Mouse (Mus musculus) limb, embryonic 13.5 days (tissue): ENCODE results near the gene Lima1. TPM values are rescaled to one million over a fixed set of nuclear protein-coding genes. Genes with fewer than 3 reads are reported as not detected.

Source experiments
- ATAC-seq: fragments of 200-750 bp; cut with Nextera tagmentation; 2 replicates; pipeline ENCODE4 v1.8.0; 2017; ENCODE audit warnings: low read depth, moderate number of reproducible peaks, moderate TSS enrichment; ENCODE audit not compliant: low FRiP score
- H3K27ac ChIP-seq: fragments of 300-500 bp; sonication (generic); 2 replicates; pipeline ENCODE4 v1.5.1; 2015; ENCODE audit warnings: inconsistent platforms, mild to moderate bottlenecking, moderate library complexity
- H3K27me3 ChIP-seq: fragments of 300-500 bp; sonication (generic); 2 replicates; pipeline ENCODE4 v1.6.1; 2015; ENCODE audit warnings: mild to moderate bottlenecking, inconsistent platforms
- H3K36me3 ChIP-seq: fragments of 300-500 bp; sonication (generic); 2 replicates; pipeline ENCODE4 v1.6.1; 2015; ENCODE audit warnings: inconsistent platforms, mild to moderate bottlenecking, moderate library complexity
- H3K4me1 ChIP-seq: fragments of 300-500 bp; sonication (generic); 2 replicates; pipeline ENCODE4 v1.6.1; 2015; ENCODE audit warnings: inconsistent platforms
- H3K4me2 ChIP-seq: fragments of 300-500 bp; sonication (generic); replicated peaks from 2 replicates; pipeline ENCODE4 v1.6.1; 2015; ENCODE audit warnings: inconsistent platforms, mild to moderate bottlenecking, moderate library complexity
- H3K4me3 ChIP-seq: fragments of 300-500 bp; sonication (generic); 2 replicates; pipeline ENCODE4 v1.5.1; 2015; ENCODE audit warnings: moderate library complexity, mild to moderate bottlenecking, inconsistent platforms
- H3K9ac ChIP-seq: fragments of 300-500 bp; sonication (generic); 2 replicates; pipeline ENCODE4 v1.6.1; 2015; ENCODE audit warnings: mild to moderate bottlenecking, inconsistent platforms
- H3K9me3 ChIP-seq: fragments of 300-500 bp; sonication (generic); 2 replicates; pipeline ENCODE4 v1.6.1; 2016; ENCODE audit warnings: inconsistent platforms
- WGBS: fragments of 180-500 bp; shearing (Covaris S2); methylation state at CpG from one replicate; pipeline ENCODE4 v1.1.7; 2015; 5-methylcytosine and 5-hydroxymethylcytosine counted together
- polyA plus RNA-seq: library from polyadenylated mRNA; unstranded; fragments of >200 nt; fragmentation: Nextera tagmentation; extraction: Ambion mirVana; gene quantifications from 2 replicates; pipeline ENCODE4 v1.2.1, GENCODE M21; 2015

The Lima1 gene
- polyA plus RNA-seq, 1 experiment from 2014 or later = 101 TPM

DNA sequence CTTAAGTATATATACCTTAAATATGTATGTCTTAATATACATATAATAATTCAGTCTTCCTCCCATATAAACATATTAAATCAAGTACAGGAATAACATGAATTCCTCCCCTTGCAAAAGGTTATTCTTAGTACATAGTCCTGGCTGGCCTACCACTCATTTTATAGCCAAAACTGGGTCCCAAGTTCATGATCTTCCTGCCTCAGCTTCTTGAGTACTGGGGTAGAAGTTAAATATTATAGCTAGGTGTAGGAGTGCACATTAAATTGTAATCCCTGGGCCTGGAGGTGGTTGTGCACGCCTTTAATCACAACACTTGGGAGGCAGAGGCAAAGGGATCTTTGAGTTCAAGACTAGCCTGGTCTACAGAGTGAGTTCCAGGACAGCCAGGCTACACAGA is 106.5 kb downstream of the Lima1 start:
- Histone ChIP-seq H3K4me1 (peaks cover 16% of the 10 kb centered on the region), H3K36me3 (peaks cover 20% of the 10 kb centered on the region), H3K9ac (no peak overlapping the region), H3K27ac (no peak overlapping the region), H3K4me3 (no peak overlapping the region), H3K9me3 (no peaks in the 10 kb centered on the region), H3K4me2 (no peak overlapping the region), H3K27me3 (no peaks in the 10 kb centered on the region)
- 87% methylated on average over 1 of the region's 1 CpGs for WGBS
- no peak for ATAC-seq

DNA sequence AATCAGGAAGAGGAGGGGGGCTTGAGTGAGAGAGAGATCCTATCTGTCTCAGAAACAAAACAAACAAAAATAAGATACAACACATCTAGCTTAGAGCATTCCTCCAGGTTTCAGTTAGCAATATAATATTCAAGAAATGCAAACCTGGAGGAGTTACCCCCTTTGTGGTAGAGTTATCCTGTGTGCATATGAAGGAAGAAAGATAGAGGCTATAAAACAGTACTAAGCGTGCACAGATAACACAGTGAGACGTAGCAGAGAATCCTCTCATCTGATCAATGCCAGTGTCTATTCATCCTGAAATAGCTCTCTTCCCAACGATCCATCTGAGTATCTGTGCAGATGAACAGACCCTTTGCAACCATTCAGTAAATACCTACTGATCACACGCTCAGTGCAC is 107.8 kb downstream of the Lima1 start:
- Histone ChIP-seq H3K27ac (no peak overlapping the region), H3K9me3 (no peaks in the 10 kb centered on the region), H3K36me3 (peaks cover 20% of the 10 kb centered on the region), H3K4me2 (no peak overlapping the region), H3K9ac (no peak overlapping the region), H3K4me3 (no peak overlapping the region), H3K27me3 (no peaks in the 10 kb centered on the region), H3K4me1 (peaks cover 13% of the 10 kb centered on the region)
- WGBS = 88% methylated on average over 4 of the region's 4 CpGs
- ATAC-seq = no peak

DNA sequence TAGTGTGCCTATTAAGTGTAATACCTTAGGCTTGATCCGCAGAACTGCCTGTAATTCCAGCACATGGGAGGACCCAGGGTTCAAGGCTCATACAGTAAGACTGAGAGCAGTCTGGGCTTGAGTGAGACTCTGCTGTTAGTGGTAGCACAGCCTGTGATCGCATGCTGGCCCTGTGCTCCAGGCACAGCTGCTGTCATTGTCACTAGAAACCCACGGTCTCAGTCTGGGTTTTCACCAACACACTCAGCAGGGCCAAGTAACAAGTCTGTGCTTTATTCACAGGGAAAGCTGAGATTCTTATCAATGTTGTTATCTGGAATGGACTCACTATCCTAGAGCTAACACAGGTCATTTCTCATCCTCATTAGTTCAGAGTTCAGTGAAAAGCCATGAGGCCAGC is 121.1 kb downstream of the Lima1 start:
- Histone ChIP-seq H3K36me3 (peaks cover 15% of the 10 kb centered on the region), H3K9ac (no peak overlapping the region), H3K9me3 (no peaks in the 10 kb centered on the region), H3K4me3 (no peak overlapping the region), H3K27ac (no peak overlapping the region), H3K4me2 (no peak overlapping the region), H3K27me3 (no peaks in the 10 kb centered on the region), H3K4me1 (peaks cover 15% of the 10 kb centered on the region)
- no peak for ATAC-seq
- 71% methylated on average over 3 of the region's 3 CpGs for WGBS

DNA sequence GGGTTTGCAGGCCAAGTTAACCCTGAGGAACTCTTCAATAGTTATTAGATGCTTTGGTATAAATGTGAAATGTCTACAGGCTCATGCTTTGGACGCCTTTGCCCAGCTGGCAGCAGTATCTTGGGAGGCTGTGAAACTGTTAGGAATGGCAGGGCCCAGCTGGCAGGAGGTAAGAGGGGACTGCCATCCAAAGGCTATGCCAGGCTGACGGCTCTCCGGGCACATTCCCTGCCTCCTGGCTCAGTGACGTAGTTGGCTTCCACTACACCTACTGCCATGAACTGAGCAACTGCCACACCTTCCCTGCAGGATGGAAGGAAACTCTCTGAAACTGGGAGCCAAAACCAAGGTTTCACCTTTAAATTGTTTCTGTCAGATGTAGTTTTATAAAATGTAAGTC is 135.0 kb downstream of the Lima1 start:
- 93% methylated on average over 4 of the region's 4 CpGs for WGBS
- H3K27me3 ChIP-seq = no peaks in the 10 kb centered on the region
- H3K36me3 ChIP-seq = peaks cover 95% of the 10 kb centered on the region
- no peaks in the 10 kb centered on the region for H3K4me1 ChIP-seq
- H3K9me3 ChIP-seq = no peaks in the 10 kb centered on the region
- no peak overlapping the region for H3K4me3 ChIP-seq
- no peak overlapping the region for H3K27ac ChIP-seq
- H3K4me2 ChIP-seq = no peak overlapping the region
- no peak for ATAC-seq
- H3K9ac ChIP-seq = no peak overlapping the region

DNA sequence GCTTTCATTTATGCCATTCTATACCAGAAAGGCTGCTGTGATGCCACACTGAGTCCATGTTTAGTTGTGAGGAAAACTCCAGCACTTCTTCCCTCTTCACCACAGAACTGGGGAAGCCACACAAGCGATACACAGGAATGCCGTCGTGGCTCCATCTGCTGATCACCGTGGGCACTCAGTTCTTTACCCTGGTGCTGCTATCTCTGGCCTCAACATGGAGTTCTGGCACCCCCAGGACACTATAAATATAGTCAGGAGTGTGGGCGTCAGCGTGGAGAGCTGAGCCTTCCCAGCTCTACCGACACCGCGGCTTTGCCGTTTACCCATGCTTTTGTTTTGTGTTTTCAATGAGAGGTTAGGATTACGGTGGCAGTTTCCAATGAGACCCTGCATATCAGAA is 138.6 kb downstream of the Lima1 start:
- Histone ChIP-seq H3K4me2 (no peak overlapping the region), H3K4me3 (no peak overlapping the region), H3K9me3 (no peaks in the 10 kb centered on the region), H3K4me1 (no peaks in the 10 kb centered on the region), H3K27ac (no peak overlapping the region), H3K9ac (no peak overlapping the region), H3K27me3 (no peaks in the 10 kb centered on the region), H3K36me3 (peaks cover 99% of the 10 kb centered on the region)
- no peak for ATAC-seq
- WGBS = 90% methylated on average over 11 of the region's 11 CpGs

DNA sequence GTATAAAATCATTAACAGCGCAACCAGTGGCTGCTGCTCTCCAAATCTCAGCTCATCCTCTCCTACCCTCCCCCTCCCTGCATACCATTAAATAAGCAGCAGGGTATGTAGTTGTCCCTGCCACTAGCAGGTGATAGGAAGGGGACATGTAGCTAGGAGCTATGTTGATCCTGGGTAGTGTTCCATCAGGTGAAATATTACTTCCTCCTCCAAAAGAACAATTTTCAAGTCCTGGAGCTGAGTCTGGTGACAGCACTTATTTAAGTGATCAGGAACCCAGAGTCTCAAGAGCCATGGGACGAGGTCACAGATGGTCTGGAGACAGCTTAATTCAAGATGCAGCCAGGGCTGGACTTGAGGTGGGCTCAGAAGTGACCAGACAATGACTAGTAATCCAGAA is 139.6 kb downstream of the Lima1 start:
- Histone ChIP-seq H3K27me3 (no peaks in the 10 kb centered on the region), H3K9ac (no peak overlapping the region), H3K4me3 (no peak overlapping the region), H3K36me3 (peaks cover 96% of the 10 kb centered on the region), H3K4me2 (no peak overlapping the region), H3K27ac (no peak overlapping the region), H3K4me1 (no peaks in the 10 kb centered on the region), H3K9me3 (no peaks in the 10 kb centered on the region)
- no peak for ATAC-seq
- 92% methylated on average over 2 of the region's 2 CpGs for WGBS

DNA sequence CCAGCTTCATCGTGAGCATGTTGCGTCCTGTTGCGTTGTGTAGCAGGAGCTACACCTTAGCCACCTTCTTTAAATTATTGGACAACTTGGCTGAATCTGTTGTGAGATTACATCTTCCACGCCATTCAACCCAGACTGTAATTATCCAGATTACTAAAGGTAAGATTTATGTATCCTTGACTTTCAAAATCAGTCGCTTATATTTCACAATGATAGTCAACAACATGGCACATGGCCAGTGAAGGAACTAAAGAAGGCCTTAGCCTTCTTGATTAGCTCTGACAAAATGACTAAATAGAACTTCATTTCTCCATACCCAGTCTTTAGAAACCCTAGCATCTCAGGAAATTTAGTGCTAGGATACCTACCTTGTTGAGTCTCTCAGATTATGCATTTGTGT is 142.1 kb downstream of the Lima1 start:
- Histone ChIP-seq H3K4me3 (no peak overlapping the region), H3K27me3 (no peaks in the 10 kb centered on the region), H3K4me2 (no peak overlapping the region), H3K36me3 (peaks cover 94% of the 10 kb centered on the region), H3K9ac (no peak overlapping the region), H3K27ac (no peak overlapping the region), H3K4me1 (no peaks in the 10 kb centered on the region), H3K9me3 (peaks cover 5% of the 10 kb centered on the region)
- no peak for ATAC-seq
- 92% methylated on average over 5 of the region's 5 CpGs for WGBS

DNA sequence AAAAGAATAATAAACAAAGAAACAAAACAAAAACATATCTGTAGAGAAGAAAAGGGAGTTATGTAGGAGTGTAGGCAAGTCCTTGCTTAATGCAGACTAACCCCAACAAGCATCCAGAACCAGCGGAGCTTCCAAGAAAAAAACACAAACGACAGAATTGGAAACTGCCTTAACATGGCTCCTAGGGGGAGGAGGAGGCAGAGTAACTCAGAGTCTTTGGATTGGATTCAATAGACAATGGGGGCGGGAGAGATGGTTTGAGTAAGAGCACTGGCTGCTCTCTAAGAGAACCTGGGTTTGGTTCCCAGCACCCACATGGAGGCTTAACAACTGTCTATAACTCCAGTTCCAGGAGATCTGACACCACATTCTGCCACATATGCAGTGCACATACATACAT is 143.6 kb downstream of the Lima1 start:
- Histone ChIP-seq H3K4me1 (peaks cover 1% of the 10 kb centered on the region), H3K9me3 (peaks cover 5% of the 10 kb centered on the region), H3K27ac (no peak overlapping the region), H3K4me2 (no peak overlapping the region), H3K9ac (no peak overlapping the region), H3K4me3 (no peak overlapping the region), H3K27me3 (no peaks in the 10 kb centered on the region), H3K36me3 (peaks cover 88% of the 10 kb centered on the region)
- 92% methylated on average over 3 of the region's 3 CpGs for WGBS
- ATAC-seq = no peak

DNA sequence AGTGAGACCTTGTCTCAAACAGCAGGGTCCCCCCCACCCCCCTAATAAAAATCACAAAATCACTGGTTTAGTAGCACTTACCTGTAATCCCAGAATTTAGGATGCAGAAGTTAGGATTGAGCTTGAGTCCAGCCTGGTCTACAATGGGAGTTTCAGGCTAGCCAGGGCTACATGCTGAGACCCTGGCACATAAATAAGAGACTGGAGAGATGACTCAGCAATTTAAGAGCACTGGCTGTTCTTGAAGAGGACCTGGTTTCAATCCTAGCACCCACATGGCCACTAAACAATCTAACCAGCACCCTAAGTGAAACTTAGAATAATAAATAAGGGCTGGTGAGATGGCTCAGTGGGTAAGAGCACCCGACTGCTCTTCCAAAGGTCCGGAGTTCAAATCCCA is 144.1 kb downstream of the Lima1 start:
- no peak overlapping the region for H3K4me3 ChIP-seq
- 95% methylated on average over 2 of the region's 2 CpGs for WGBS

DNA sequence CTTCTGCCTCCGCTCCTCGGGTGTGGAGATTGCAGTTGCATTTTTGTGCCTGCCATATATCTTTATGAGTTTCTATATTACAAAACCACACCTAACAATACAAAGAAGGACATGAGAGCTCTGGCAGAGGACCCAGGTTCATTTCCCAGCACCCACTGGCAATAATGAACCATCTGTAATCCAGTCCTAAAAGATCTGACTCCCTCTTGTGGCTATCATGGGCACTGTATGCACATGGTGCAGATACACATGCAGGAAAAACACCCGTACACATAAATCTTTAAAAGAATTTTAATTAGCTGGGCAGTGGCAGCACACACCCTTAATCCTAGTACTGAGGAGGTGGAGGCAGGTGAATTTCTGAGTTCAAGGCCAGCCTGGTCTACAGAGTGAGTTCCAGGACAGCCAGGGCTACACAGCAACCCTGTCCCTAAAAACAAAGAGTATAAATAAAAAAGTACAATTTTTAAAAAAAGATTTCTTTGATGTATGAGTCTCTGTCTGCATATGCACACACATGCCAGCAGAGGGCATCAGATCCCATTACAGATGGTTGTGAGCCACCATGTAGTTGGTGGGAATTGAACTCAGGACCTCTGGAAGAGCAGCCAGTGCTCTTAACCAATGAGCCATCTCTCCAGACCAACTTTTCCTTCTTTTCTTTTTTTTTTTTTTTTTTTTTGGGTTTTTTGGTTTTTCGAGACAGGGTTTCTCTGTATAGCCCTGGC is 146.0 kb downstream of the Lima1 start:
- ATAC-seq = no peak
- no peak overlapping the region for H3K27ac ChIP-seq
- H3K4me1 ChIP-seq = peaks cover 15% of the 10 kb centered on the region
- 96% methylated on average over 3 of the region's 4 CpGs for WGBS
- H3K4me3 ChIP-seq = no peak overlapping the region
- no peak overlapping the region for H3K9ac ChIP-seq
- H3K27me3 ChIP-seq = no peaks in the 10 kb centered on the region
- H3K4me2 ChIP-seq = no peak overlapping the region
- H3K9me3 ChIP-seq = peaks cover 5% of the 10 kb centered on the region
- H3K36me3 ChIP-seq = peaks cover 64% of the 10 kb centered on the region

More for the DNA sequence above, 144.1 kb downstream of the Lima1 start:
- Histone ChIP-seq H3K4me1 (peaks cover 5% of the 10 kb centered on the region), H3K36me3 (peaks cover 83% of the 10 kb centered on the region), H3K27ac (no peak overlapping the region), H3K9me3 (peaks cover 5% of the 10 kb centered on the region), H3K4me2 (no peak overlapping the region), H3K27me3 (no peaks in the 10 kb centered on the region), H3K9ac (no peak overlapping the region)
- no peak for ATAC-seq

Other genes with a start within 250 kb of the Lima1 start
- 114 and 121 TPM in 2 replicates for gene Racgap1, start 223.8 kb downstream of the Lima1 start, polyA plus RNA-seq
- gene Asic1, start 205.1 kb downstream of the Lima1 start, polyA plus RNA-seq = 1.7 and 1.8 TPM in 2 replicates
- gene Smarcd1, start 173.3 kb downstream of the Lima1 start, polyA plus RNA-seq = 54.0 and 58.7 TPM in 2 replicates
- not detected in 2 replicates for gene Gm17349, start 170.0 kb downstream of the Lima1 start, polyA plus RNA-seq
- 0.27 and 0.55 TPM in 2 replicates for gene Gpd1, start 157.9 kb downstream of the Lima1 start, polyA plus RNA-seq
- 139 and 143 TPM in 2 replicates for gene Cox14, start 149.8 kb downstream of the Lima1 start, polyA plus RNA-seq
- 80.6 and 85.0 TPM in 2 replicates for gene Cers5, start 102.6 kb downstream of the Lima1 start, polyA plus RNA-seq
- gene Fam186a, start 91.6 kb upstream of the Lima1 start, polyA plus RNA-seq = 0.11 and 0.31 TPM in 2 replicates
- gene Larp4, start 94.6 kb upstream of the Lima1 start, polyA plus RNA-seq = 28.0 and 28.5 TPM in 2 replicates
- gene Dip2b, start 163.2 kb upstream of the Lima1 start, polyA plus RNA-seq = 11.0 and 11.1 TPM in 2 replicates